Mouse (Mus musculus): ENCODE results near the gene Dennd1c. TPM values are rescaled to one million over a fixed set of nuclear protein-coding genes. Genes with fewer than 3 reads are reported as not detected.

The Dennd1c gene
- polyA plus RNA-seq, 1 experiment from 2014 or later = 1.6 TPM

GRCm38 (mm10) chr17:57032854-57033253 lies 45.5 kb downstream of the Dennd1c start:
- Histone ChIP-seq H3K4me2 (peak overlapping the region; percentile 64), H3K27ac (peak overlapping the region; percentile 92; the same call in 1 of the 2 replicates), H3K4me3 (no peak overlapping the region), H3K9me3 (no peaks in the 10 kb centered on the region), H3K9ac (no peak overlapping the region), H3K36me3 (peaks cover 13% of the 10 kb centered on the region), H3K27me3 (peaks cover 13% of the 10 kb centered on the region; the same call in 1 of the 2 replicates), H3K4me1 (peaks cover 17% of the 10 kb centered on the region)
- no peak for ATAC-seq (ENCODE audit: insufficient number of reproducible peaks, insufficient read depth, low FRiP score, low TSS enrichment, low read depth)
- WGBS = 86% methylated on average over 4 of the region's 4 CpGs

DNA sequence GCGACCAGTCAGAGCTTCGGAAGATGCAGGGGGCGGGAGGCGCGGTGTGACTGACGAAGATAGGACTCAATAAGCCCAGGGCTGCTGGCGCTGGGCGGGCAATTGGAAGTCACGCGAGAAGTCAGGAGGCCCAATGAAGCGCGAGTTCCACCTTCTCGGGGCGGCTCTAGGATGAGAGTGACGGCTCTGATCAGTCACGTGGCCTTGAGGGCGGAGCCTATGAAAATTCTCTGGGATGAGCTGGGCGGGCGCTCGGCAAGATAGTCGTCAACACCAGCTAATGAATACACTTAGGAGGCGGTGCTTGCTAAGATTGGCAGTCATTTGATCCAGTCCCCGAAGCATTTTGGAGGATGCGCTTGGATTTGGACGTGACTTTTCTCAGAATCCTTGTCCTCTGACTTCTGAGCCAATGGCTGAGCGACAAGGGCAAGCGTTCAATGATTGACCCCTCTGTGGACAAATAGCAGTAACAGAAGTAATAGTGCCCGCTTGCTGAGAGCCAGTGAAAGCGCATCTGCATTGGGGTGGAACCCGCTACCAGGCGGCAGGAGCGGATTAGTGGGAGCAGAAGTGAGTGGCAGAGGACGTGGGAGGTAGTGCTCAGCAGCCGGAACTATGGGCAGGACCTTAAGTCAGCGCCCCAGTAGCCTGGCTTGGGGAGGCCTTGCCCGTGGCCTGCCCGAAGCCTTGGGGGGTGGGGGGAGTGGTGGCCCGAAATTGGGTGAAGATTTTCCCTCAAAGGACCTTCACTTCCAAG lies 46.5 kb downstream of the Dennd1c start:
- peak; percentile 95 for ATAC-seq (ENCODE audit: insufficient number of reproducible peaks, insufficient read depth, low FRiP score, low TSS enrichment, low read depth)
- peaks cover 17% of the 10 kb centered on the region for H3K4me1 ChIP-seq
- H3K4me2 ChIP-seq = peak overlapping the region; percentile 64
- H3K4me3 ChIP-seq = peak overlapping the region; percentile 90
- peak overlapping the region; percentile 64 for H3K9ac ChIP-seq
- no peaks in the 10 kb centered on the region for H3K9me3 ChIP-seq
- H3K36me3 ChIP-seq = peaks cover 23% of the 10 kb centered on the region
- H3K27ac ChIP-seq = peak overlapping the region; percentile 92
- H3K27me3 ChIP-seq = 0 out of 2 replicates have a peak, but pooled peaks cover 6% of the 10 kb centered on the region
- under 1% methylated on average over 38 of the region's 38 CpGs for WGBS

DNA sequence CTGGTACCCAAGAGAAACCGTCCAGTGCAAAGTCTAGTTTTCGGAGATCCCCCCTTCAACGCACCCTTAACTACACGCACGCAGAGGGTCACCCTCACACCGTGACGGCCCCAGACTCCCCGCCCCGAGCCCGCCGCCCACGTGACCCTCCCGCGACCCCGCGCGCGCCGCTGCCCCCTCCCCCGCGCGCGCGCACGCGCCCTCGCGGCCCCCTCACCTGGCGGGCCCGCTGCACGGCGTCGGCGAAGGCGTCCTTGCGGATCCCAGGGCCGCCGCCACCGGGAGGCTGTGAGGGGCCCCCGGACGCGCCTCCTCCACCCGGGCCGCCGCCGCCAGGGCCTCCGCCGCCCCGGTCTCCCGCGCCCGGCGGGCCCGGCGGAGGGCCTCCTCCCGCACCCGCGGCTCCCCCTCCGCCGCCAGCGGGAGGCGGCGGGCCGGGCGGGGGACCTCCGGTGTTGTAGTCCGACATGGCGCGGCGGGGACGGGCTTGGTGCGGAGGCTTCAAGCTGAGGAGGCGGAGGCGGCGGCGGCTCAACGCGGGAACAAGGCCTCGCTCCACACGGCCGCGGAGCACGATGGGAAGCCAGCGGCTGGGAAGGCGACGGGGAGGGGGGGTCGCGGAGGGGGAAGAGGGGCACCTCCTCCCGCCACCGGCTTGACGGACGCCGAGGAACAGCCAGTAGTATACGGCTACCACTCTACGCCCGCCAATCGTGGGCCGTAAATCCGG lies 47.2 kb downstream of the Dennd1c start, which contains the start of gene Khsrp:
TSS of gene Khsrp (minus strand) at position 592 of the 730 bp plus-strand sequence.
- no peaks in the 10 kb centered on the region for H3K9me3 ChIP-seq
- H3K36me3 ChIP-seq = peaks cover 31% of the 10 kb centered on the region
- WGBS = under 1% methylated on average over 74 of the region's 99 CpGs
- H3K4me1 ChIP-seq = peaks cover 17% of the 10 kb centered on the region
- peak within 1 kb of the TSS; percentile 92 for H3K4me2 ChIP-seq
- H3K9ac ChIP-seq = peak within 1 kb of the TSS; percentile 99
- peak within 1 kb of the TSS; percentile 94 for H3K27ac ChIP-seq
- no peak for ATAC-seq (ENCODE audit: insufficient number of reproducible peaks, insufficient read depth, low FRiP score, low TSS enrichment, low read depth)
- H3K4me3 ChIP-seq = peak within 1 kb of the TSS; percentile 90
- H3K27me3 ChIP-seq = 0 out of 2 replicates have a peak, but pooled peaks cover 3% of the 10 kb centered on the region

DNA sequence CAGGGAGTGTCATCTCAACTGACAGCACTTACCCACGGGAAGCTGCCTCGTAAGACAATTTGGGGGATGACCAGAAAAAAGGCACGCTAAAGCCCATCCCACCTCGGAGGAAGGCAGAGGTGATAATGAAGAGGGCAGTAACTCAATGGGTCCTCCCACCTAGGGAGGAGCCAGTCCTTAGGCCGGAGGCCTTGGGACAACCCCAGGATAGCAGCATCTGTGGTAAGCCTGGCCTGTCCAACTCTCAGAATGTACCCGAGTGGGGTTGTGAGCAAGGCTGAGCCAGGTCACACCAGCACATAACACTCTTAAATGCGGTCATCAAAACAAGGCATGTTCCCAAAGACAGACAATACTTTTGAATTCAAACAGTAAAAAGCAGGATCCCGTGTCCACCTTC lies 48.6 kb downstream of the Dennd1c start:
- peaks cover 45% of the 10 kb centered on the region for H3K36me3 ChIP-seq
- 55% methylated on average over 8 of the region's 8 CpGs for WGBS
- H3K9ac ChIP-seq = peak overlapping the region; percentile 99
- no peaks in the 10 kb centered on the region for H3K27me3 ChIP-seq
- H3K9me3 ChIP-seq = no peaks in the 10 kb centered on the region
- H3K4me2 ChIP-seq = peak overlapping the region; percentile 92
- peaks cover 17% of the 10 kb centered on the region for H3K4me1 ChIP-seq
- H3K4me3 ChIP-seq = peak overlapping the region; percentile 90
- H3K27ac ChIP-seq = no peak overlapping the region
- no peak for ATAC-seq (ENCODE audit: insufficient number of reproducible peaks, insufficient read depth, low FRiP score, low TSS enrichment, low read depth)

GRCm38 (mm10) chr17:57027471-57027870 lies 50.8 kb downstream of the Dennd1c start:
- no peak for ATAC-seq (ENCODE audit: insufficient number of reproducible peaks, insufficient read depth, low FRiP score, low TSS enrichment, low read depth)
- H3K4me1 ChIP-seq = peaks cover 16% of the 10 kb centered on the region

DNA sequence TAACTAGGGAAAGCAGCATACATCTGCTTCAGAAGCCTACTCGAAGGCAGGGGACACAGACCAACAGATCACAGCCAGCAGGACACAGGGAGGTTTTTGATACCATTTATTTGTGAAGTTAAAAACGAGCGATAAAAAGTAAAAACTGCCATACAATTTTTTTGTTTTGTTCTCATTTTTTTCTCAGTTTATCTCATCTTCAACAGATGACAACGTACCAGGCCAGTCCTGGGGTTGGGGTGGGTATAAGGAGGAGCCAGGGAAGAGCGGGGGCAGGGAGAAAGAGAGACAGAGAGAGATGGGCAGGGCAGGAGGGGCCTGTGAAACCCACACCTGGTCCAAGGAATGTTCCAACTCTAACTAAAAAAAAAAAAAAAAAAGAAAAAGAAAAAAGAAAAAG lies 57.4 kb downstream of the Dennd1c start:
- Histone ChIP-seq H3K4me2 (no peak overlapping the region), H3K9ac (no peak overlapping the region), H3K36me3 (peaks cover 69% of the 10 kb centered on the region), H3K27me3 (no peaks in the 10 kb centered on the region), H3K4me3 (no peak overlapping the region), H3K27ac (no peak overlapping the region), H3K9me3 (no peaks in the 10 kb centered on the region), H3K4me1 (no peaks in the 10 kb centered on the region)
- ATAC-seq (ENCODE audit: insufficient number of reproducible peaks, insufficient read depth, low FRiP score, low TSS enrichment, low read depth) = no peak
- 90% methylated on average over 5 of the region's 5 CpGs for WGBS

More at GRCm38 (mm10) chr17:57027471-57027870, 50.8 kb downstream of the Dennd1c start:
- Histone ChIP-seq H3K9ac (no peak overlapping the region), H3K27ac (no peak overlapping the region), H3K36me3 (peaks cover 67% of the 10 kb centered on the region), H3K9me3 (no peaks in the 10 kb centered on the region), H3K4me2 (no peak overlapping the region), H3K27me3 (no peaks in the 10 kb centered on the region), H3K4me3 (no peak overlapping the region)
- 88% methylated on average over 4 of the region's 4 CpGs for WGBS

GRCm38 (mm10) chr17:57019693-57020092 lies 58.6 kb downstream of the Dennd1c start:
- no peak overlapping the region for H3K27ac ChIP-seq
- ATAC-seq (ENCODE audit: insufficient number of reproducible peaks, insufficient read depth, low FRiP score, low TSS enrichment, low read depth) = no peak
- no peak overlapping the region for H3K4me3 ChIP-seq
- H3K27me3 ChIP-seq = no peaks in the 10 kb centered on the region
- H3K4me1 ChIP-seq = no peaks in the 10 kb centered on the region
- peaks cover 56% of the 10 kb centered on the region for H3K36me3 ChIP-seq
- no peak overlapping the region for H3K9ac ChIP-seq
- H3K4me2 ChIP-seq = no peak overlapping the region
- H3K9me3 ChIP-seq = no peaks in the 10 kb centered on the region
- 80% methylated on average over 2 of the region's 2 CpGs for WGBS

Other genes starting within 250 kb of the Dennd1c start
- 4.5 and 5.2 TPM in 2 replicates for gene Rfx2, start 247.5 kb downstream of the Dennd1c start, polyA plus RNA-seq (2015; fragmentation: Nextera tagmentation; extraction: Ambion mirVana)
- gene Acsbg2, start 204.1 kb downstream of the Dennd1c start, polyA plus RNA-seq (2015; fragmentation: Nextera tagmentation; extraction: Ambion mirVana) = not detected in 2 replicates
- gene 1700061G19Rik, start 203.0 kb downstream of the Dennd1c start, polyA plus RNA-seq (2015; fragmentation: Nextera tagmentation; extraction: Ambion mirVana) = 0.34 and 0.42 TPM in 2 replicates
- gene Mllt1, start 143.1 kb downstream of the Dennd1c start, polyA plus RNA-seq (2015; fragmentation: Nextera tagmentation; extraction: Ambion mirVana) = 65.4 and 71.0 TPM in 2 replicates
- 0.17 and 0.25 TPM in 2 replicates for gene Acer1, start 96.4 kb downstream of the Dennd1c start, polyA plus RNA-seq (2015; fragmentation: Nextera tagmentation; extraction: Ambion mirVana)
- gene Clpp, start 88.2 kb downstream of the Dennd1c start, polyA plus RNA-seq (2015; fragmentation: Nextera tagmentation; extraction: Ambion mirVana) = 149 and 160 TPM in 2 replicates
- gene Alkbh7, start 81.2 kb downstream of the Dennd1c start, polyA plus RNA-seq (2015; fragmentation: Nextera tagmentation; extraction: Ambion mirVana) = 36.2 and 42.0 TPM in 2 replicates
- gene Pspn, start 78.5 kb downstream of the Dennd1c start, polyA plus RNA-seq (2015; fragmentation: Nextera tagmentation; extraction: Ambion mirVana) = 0.87 TPM in 1 of 2 replicates, not detected in the other
- gene Gtf2f1, start 67.2 kb downstream of the Dennd1c start, polyA plus RNA-seq (2015; fragmentation: Nextera tagmentation; extraction: Ambion mirVana) = 65.5 and 71.3 TPM in 2 replicates
- gene Gm17949, start 67.0 kb downstream of the Dennd1c start, polyA plus RNA-seq (2015; fragmentation: Nextera tagmentation; extraction: Ambion mirVana) = 0.24 and 0.59 TPM in 2 replicates
- gene Khsrp, start 47.0 kb downstream of the Dennd1c start, polyA plus RNA-seq (2015; fragmentation: Nextera tagmentation; extraction: Ambion mirVana) = 45.7 and 49.8 TPM in 2 replicates
- gene Slc25a41, start 36.9 kb downstream of the Dennd1c start, polyA plus RNA-seq (2015; fragmentation: Nextera tagmentation; extraction: Ambion mirVana) = not detected in 2 replicates
- 7.3 and 7.9 TPM in 2 replicates for gene Crb3, start 19.4 kb downstream of the Dennd1c start, polyA plus RNA-seq (2015; fragmentation: Nextera tagmentation; extraction: Ambion mirVana)
- 9.1 TPM in 2 replicates for gene Slc25a23, start 18.7 kb downstream of the Dennd1c start, polyA plus RNA-seq (2015; fragmentation: Nextera tagmentation; extraction: Ambion mirVana)
- gene Tubb4a, start 9.3 kb upstream of the Dennd1c start, polyA plus RNA-seq (2015; fragmentation: Nextera tagmentation; extraction: Ambion mirVana) = 9.4 and 10.3 TPM in 2 replicates
- gene Tnfsf9, start 26.8 kb upstream of the Dennd1c start, polyA plus RNA-seq (2015; fragmentation: Nextera tagmentation; extraction: Ambion mirVana) = 7.9 and 8.2 TPM in 2 replicates
- not detected in 2 replicates for gene Cd70, start 71.3 kb upstream of the Dennd1c start, polyA plus RNA-seq (2015; fragmentation: Nextera tagmentation; extraction: Ambion mirVana)
- 0.18 TPM in 1 of 2 replicates, not detected in the other for gene Tnfsf14, start 115.7 kb upstream of the Dennd1c start, polyA plus RNA-seq (2015; fragmentation: Nextera tagmentation; extraction: Ambion mirVana)
- gene C3, start 149.6 kb upstream of the Dennd1c start, polyA plus RNA-seq (2015; fragmentation: Nextera tagmentation; extraction: Ambion mirVana) = 0.13 and 4.8 TPM in 2 replicates
- 31.6 and 33.1 TPM in 2 replicates for gene Gpr108, start 169.9 kb upstream of the Dennd1c start, polyA plus RNA-seq (2015; fragmentation: Nextera tagmentation; extraction: Ambion mirVana)
- 38.1 and 41.5 TPM in 2 replicates for gene Trip10, start 170.9 kb upstream of the Dennd1c start, polyA plus RNA-seq (2015; fragmentation: Nextera tagmentation; extraction: Ambion mirVana)
- gene Vav1, start 200.6 kb upstream of the Dennd1c start, polyA plus RNA-seq (2015; fragmentation: Nextera tagmentation; extraction: Ambion mirVana) = 2.6 and 2.9 TPM in 2 replicates

Measured in embryonic facial prominence, embryonic 13.5 days (tissue).